Mouse (Mus musculus) C2C12 (cell line): ENCODE measurements around the gene Il13.

Experiments used
- CTCF ChIP-seq: IDR thresholded peaks from one replicate; pipeline ENCODE4 v1.5.1; 2011; ENCODE audit not compliant: control insufficient read depth, insufficient read depth, insufficient read length
- FOSL1 ChIP-seq: IDR thresholded peaks from one replicate; pipeline ENCODE4 v1.8.0; 2011; ENCODE audit warnings: mild to moderate bottlenecking, low read length; ENCODE audit not compliant: poor library complexity, insufficient read depth, severe bottlenecking
- MAX ChIP-seq: IDR thresholded peaks from one replicate; pipeline ENCODE4 v1.6.1; 2011; ENCODE audit warnings: mild to moderate bottlenecking, control low read depth
- USF1 ChIP-seq: IDR thresholded peaks from one replicate; pipeline ENCODE4 v1.6.1; 2011; ENCODE audit warnings: low read depth, mild to moderate bottlenecking, control low read depth, moderate library complexity

GRCm38 (mm10) chr11:53633644-53634043 is 858 bp downstream of the Il13 start:
- no peak for TF ChIP-seq CTCF
- TF ChIP-seq USF1 = no peak
- TF ChIP-seq FOSL1 = no peak
- no peak for TF ChIP-seq MAX
